In genomic region chr2:180261901-180262300, GRCm38 (mm10) we compare ENCODE assay signal across 21 mouse cellular contexts. TPM values are rescaled to one million over a fixed set of nuclear protein-coding genes. Genes with fewer than 3 reads are reported as not detected.
DNase-seq lines count a peak whose midpoint lies in the region; ATAC-seq lines count a peak whose summit lies in the region.
"Had no signal": no experiment of that assay in that cellular context is flagged by ENCODE, and none has a peak within 500 bp of the region (broad histone marks: within the 10 kb centered on the region; RNA-seq: fewer than 3 reads in every experiment).

No protein-coding gene starts in this region.

- peak overlapping the region; percentile 39; the same call in 1 of the 2 replicates for H3K27ac ChIP-seq in heart, embryonic 13.5 days (replicated peaks)
- H3K27ac ChIP-seq in kidney, embryonic 16.5 days (ENCODE audit: low read length) = peak overlapping the region; percentile 19; the same call in 1 of the 2 replicates
- H3K27ac ChIP-seq in midbrain, embryonic 11.5 days (ENCODE audit: low read depth, low read length) = no peak overlapping the region
- H3K27ac ChIP-seq in midbrain, embryonic 10.5 days (replicated peaks) = no peak overlapping the region
- H3K27ac ChIP-seq in hindbrain, embryonic 11.5 days (ENCODE audit: low read depth, low read length) = no peak overlapping the region
- H3K27ac ChIP-seq: forebrain, embryonic 12.5 days; hindbrain, embryonic 12.5 days; liver, embryonic 14.5 days had no signal

- 84% methylated on average over 7 of the region's 7 CpGs for WGBS in heart, embryonic 13.5 days
- 89% methylated on average over 7 of the region's 7 CpGs for WGBS in kidney, embryonic 16.5 days
- 89% methylated on average over 7 of the region's 7 CpGs for WGBS in midbrain, embryonic 11.5 days
- WGBS in midbrain, embryonic 10.5 days = 91% methylated on average over 7 of the region's 7 CpGs
- 91% methylated on average over 7 of the region's 7 CpGs for WGBS in hindbrain, embryonic 11.5 days

- intact Hi-C loops in heart, postnatal 25 days (cut with DNase I) = loop anchor here (10.0 kb wide), 1 partner anchor 443 kb away; the partner anchor contains the start of gene Dido1

- DNase-seq in heart, postnatal 25 days (ENCODE audit: low spot score) = no peak
- no peak for DNase-seq in kidney, adult 8-10 months
- peak; percentile 69 for DNase-seq in midbrain, embryonic 11.5 days (ENCODE audit: low spot score, missing footprints)
- DNase-seq in midbrain, embryonic 10.5 days (ENCODE audit: low spot score) = no peak
- no peak for DNase-seq in hindbrain, embryonic 11.5 days (ENCODE audit: low spot score)
- DNase-seq: right cerebral cortex, postnatal 25 days; thymus, postnatal 25 days had no signal

- H3K36me3 ChIP-seq in heart, embryonic 13.5 days = peaks cover 82% of the 10 kb centered on the region
- H3K36me3 ChIP-seq in kidney, embryonic 16.5 days (ENCODE audit: insufficient read depth, low read length) = peaks cover 37% of the 10 kb centered on the region
- no peaks in the 10 kb centered on the region; the same call in 1 of the 2 replicates for H3K36me3 ChIP-seq in midbrain, embryonic 11.5 days (ENCODE audit: control insufficient read depth, insufficient read depth, low read length)
- H3K36me3 ChIP-seq in midbrain, embryonic 10.5 days = peaks cover 82% of the 10 kb centered on the region
- no peaks in the 10 kb centered on the region for H3K36me3 ChIP-seq in hindbrain, embryonic 11.5 days (ENCODE audit: control insufficient read depth, insufficient read depth, low read length)

- H3K9me3 ChIP-seq in heart, embryonic 13.5 days = no peaks in the 10 kb centered on the region
- H3K9me3 ChIP-seq in kidney, embryonic 16.5 days (ENCODE audit: low read length) = no peaks in the 10 kb centered on the region
- no peaks in the 10 kb centered on the region for H3K9me3 ChIP-seq in midbrain, embryonic 11.5 days (ENCODE audit: control insufficient read depth, low read length)
- no peaks in the 10 kb centered on the region for H3K9me3 ChIP-seq in midbrain, embryonic 10.5 days (replicated peaks)
- H3K9me3 ChIP-seq in hindbrain, embryonic 11.5 days (ENCODE audit: control insufficient read depth, low read length) = no peaks in the 10 kb centered on the region
- H3K9me3 ChIP-seq: forebrain, embryonic 12.5 days; G1E; hindbrain, embryonic 12.5 days had no signal

- H3K9ac ChIP-seq in heart, embryonic 13.5 days = no peak overlapping the region
- H3K9ac ChIP-seq in kidney, embryonic 16.5 days (replicated peaks; ENCODE audit: low read length) = no peak overlapping the region
- H3K9ac ChIP-seq in midbrain, embryonic 11.5 days (ENCODE audit: low read length) = no peak overlapping the region
- H3K9ac ChIP-seq in hindbrain, embryonic 11.5 days (ENCODE audit: low read depth, low read length) = no peak overlapping the region
- H3K9ac ChIP-seq: forebrain, embryonic 12.5 days; hindbrain, embryonic 12.5 days; liver, embryonic 14.5 days had no signal

- H3K4me2 ChIP-seq in heart, embryonic 13.5 days = no peak overlapping the region
- H3K4me2 ChIP-seq in kidney, embryonic 16.5 days (replicated peaks; ENCODE audit: low read depth, low read length) = no peak overlapping the region
- H3K4me2 ChIP-seq in midbrain, embryonic 11.5 days = no peak overlapping the region
- H3K4me2 ChIP-seq in hindbrain, embryonic 11.5 days (replicated peaks; ENCODE audit: low read depth, low read length) = no peak overlapping the region
- H3K4me2 ChIP-seq: forebrain, embryonic 12.5 days; hindbrain, embryonic 12.5 days had no signal

- ATAC-seq in heart, embryonic 13.5 days (ENCODE audit: extremely low read depth, insufficient number of reproducible peaks, low FRiP score, low TSS enrichment) = no peak
- ATAC-seq in kidney, embryonic 16.5 days (ENCODE audit: low FRiP score, low TSS enrichment) = no peak
- ATAC-seq in midbrain, embryonic 11.5 days (ENCODE audit: low FRiP score) = no peak
- no peak for ATAC-seq in hindbrain, embryonic 11.5 days (ENCODE audit: low FRiP score)
- ATAC-seq: CD4-positive, CD25-positive, alpha-beta regulatory T cell, adult 4 months; inflammation-experienced regulatory T-cells, adult 6 months had no signal

- no peak overlapping the region for H3K4me3 ChIP-seq in heart, embryonic 13.5 days
- H3K4me3 ChIP-seq in kidney, embryonic 16.5 days (ENCODE audit: low read length) = no peak overlapping the region
- no peak overlapping the region for H3K4me3 ChIP-seq in midbrain, embryonic 11.5 days (ENCODE audit: low read depth, low read length)
- H3K4me3 ChIP-seq in midbrain, embryonic 10.5 days = no peak overlapping the region
- no peak overlapping the region for H3K4me3 ChIP-seq in hindbrain, embryonic 11.5 days (ENCODE audit: low read depth, low read length)
- H3K4me3 ChIP-seq: forebrain, embryonic 12.5 days; hindbrain, embryonic 12.5 days had no signal

- H3K4me1 ChIP-seq in heart, embryonic 13.5 days = peaks cover 25% of the 10 kb centered on the region
- H3K4me1 ChIP-seq in kidney, embryonic 16.5 days (ENCODE audit: insufficient read depth, low read length) = peaks cover 8% of the 10 kb centered on the region
- peaks cover 6% of the 10 kb centered on the region; the same call in 1 of the 2 replicates for H3K4me1 ChIP-seq in midbrain, embryonic 11.5 days (ENCODE audit: control insufficient read depth, insufficient read depth, low read length)
- peaks cover 15% of the 10 kb centered on the region for H3K4me1 ChIP-seq in midbrain, embryonic 10.5 days
- no peaks in the 10 kb centered on the region; the same call in 1 of the 2 replicates for H3K4me1 ChIP-seq in hindbrain, embryonic 11.5 days (replicated peaks; ENCODE audit: control insufficient read depth, insufficient read depth, low read length)

- no peaks in the 10 kb centered on the region for H3K27me3 ChIP-seq in heart, embryonic 13.5 days (replicated peaks)
- H3K27me3 ChIP-seq in kidney, embryonic 16.5 days (ENCODE audit: insufficient read depth, low read length) = no peaks in the 10 kb centered on the region
- H3K27me3 ChIP-seq in midbrain, embryonic 11.5 days (ENCODE audit: control insufficient read depth, insufficient read depth, low read length) = no peaks in the 10 kb centered on the region
- no peaks in the 10 kb centered on the region for H3K27me3 ChIP-seq in midbrain, embryonic 10.5 days (ENCODE audit: low read depth, poor library complexity, severe bottlenecking)
- H3K27me3 ChIP-seq in hindbrain, embryonic 11.5 days (ENCODE audit: control insufficient read depth, insufficient read depth, low read length) = no peaks in the 10 kb centered on the region
- H3K27me3 ChIP-seq: forebrain, embryonic 12.5 days; hindbrain, embryonic 12.5 days had no signal

RNA-seq across cellular contexts. Expression of gene Rps21, which starts 4.7 kb away (rescaled TPM):
- 332 and 351 TPM in 2 replicates for polyA plus RNA-seq in heart, embryonic 13.5 days (2015; fragmentation: Nextera tagmentation; extraction: Ambion mirVana)
- 100 to 1,000 TPM; 471 to 515 TPM for total RNA-seq in heart, postnatal 25 days (2021)
- 435 and 485 TPM in 2 replicates for polyA plus RNA-seq in kidney, embryonic 16.5 days (2015; fragmentation: Nextera tagmentation; extraction: Ambion mirVana)
- 443 and 494 TPM in 2 replicates for polyA plus RNA-seq in midbrain, embryonic 11.5 days (2014; fragmentation: Nextera tagmentation; extraction: Ambion mirVana)
- polyA plus RNA-seq in midbrain, embryonic 10.5 days (2016; fragmentation: Nextera tagmentation; extraction: Ambion mirVana) = 409 and 515 TPM in 2 replicates
- polyA plus RNA-seq in hindbrain, embryonic 11.5 days (2014; fragmentation: Nextera tagmentation; extraction: Ambion mirVana) = 432 and 442 TPM in 2 replicates

RNA-seq across cellular contexts. Expression of gene Cables2, which starts 11.4 kb away (rescaled TPM):
- polyA plus RNA-seq in heart, embryonic 13.5 days (2015; fragmentation: Nextera tagmentation; extraction: Ambion mirVana) = 9.0 and 9.3 TPM in 2 replicates
- 10 to 100 TPM; 13.0 to 13.8 TPM for total RNA-seq in heart, postnatal 25 days (2021)
- 6.7 and 11.2 TPM in 2 replicates for polyA plus RNA-seq in kidney, embryonic 16.5 days (2015; fragmentation: Nextera tagmentation; extraction: Ambion mirVana)
- polyA plus RNA-seq in midbrain, embryonic 11.5 days (2014; fragmentation: Nextera tagmentation; extraction: Ambion mirVana) = 13.3 and 14.4 TPM in 2 replicates
- polyA plus RNA-seq in midbrain, embryonic 10.5 days (2016; fragmentation: Nextera tagmentation; extraction: Ambion mirVana) = 12.1 and 14.0 TPM in 2 replicates
- polyA plus RNA-seq in hindbrain, embryonic 11.5 days (2014; fragmentation: Nextera tagmentation; extraction: Ambion mirVana) = 14.0 and 16.8 TPM in 2 replicates

RNA-seq across cellular contexts. Expression of gene Rbbp8nl, which starts 27.8 kb away (rescaled TPM):
- polyA plus RNA-seq in heart, embryonic 13.5 days (2015; fragmentation: Nextera tagmentation; extraction: Ambion mirVana) = 0.05 and 0.08 TPM in 2 replicates
- not detected for total RNA-seq in heart, postnatal 25 days (2021)
- 1.5 and 1.6 TPM in 2 replicates for polyA plus RNA-seq in kidney, embryonic 16.5 days (2015; fragmentation: Nextera tagmentation; extraction: Ambion mirVana)
- polyA plus RNA-seq in midbrain, embryonic 11.5 days (2014; fragmentation: Nextera tagmentation; extraction: Ambion mirVana) = not detected in 2 replicates
- 0.11 TPM in 1 of 2 replicates, not detected in the other for polyA plus RNA-seq in midbrain, embryonic 10.5 days (2016; fragmentation: Nextera tagmentation; extraction: Ambion mirVana)
- polyA plus RNA-seq in hindbrain, embryonic 11.5 days (2014; fragmentation: Nextera tagmentation; extraction: Ambion mirVana) = 0.08 TPM in 1 of 2 replicates, not detected in the other
- total RNA-seq: adrenal gland, postnatal 36 days; gastrocnemius, adult 18-20 months; heart, adult 18-20 months; monocyte, adult 5-6 weeks had no signal
- polyA plus RNA-seq: CD4-positive, CD25-positive, alpha-beta regulatory T cell, adult 4 months; G1E; inflammation-experienced regulatory T-cells, adult 6 months; neural tube, embryonic 14.5 days; testis, adult 2 months had no signal

RNA-seq across cellular contexts. Expression of gene Lama5, which starts 36.2 kb away (rescaled TPM):
- polyA plus RNA-seq in heart, embryonic 13.5 days (2015; fragmentation: Nextera tagmentation; extraction: Ambion mirVana) = 21.6 and 22.5 TPM in 2 replicates
- total RNA-seq in heart, postnatal 25 days (2021) = 10 to 100 TPM; 50.3 to 58.2 TPM
- 53.1 and 57.4 TPM in 2 replicates for polyA plus RNA-seq in kidney, embryonic 16.5 days (2015; fragmentation: Nextera tagmentation; extraction: Ambion mirVana)
- polyA plus RNA-seq in midbrain, embryonic 11.5 days (2014; fragmentation: Nextera tagmentation; extraction: Ambion mirVana) = 3.8 and 3.9 TPM in 2 replicates
- 5.3 and 6.4 TPM in 2 replicates for polyA plus RNA-seq in midbrain, embryonic 10.5 days (2016; fragmentation: Nextera tagmentation; extraction: Ambion mirVana)
- 3.3 and 4.4 TPM in 2 replicates for polyA plus RNA-seq in hindbrain, embryonic 11.5 days (2014; fragmentation: Nextera tagmentation; extraction: Ambion mirVana)

Comparison
In these comparisons a context has a peak if more than half of its experiments do, and no peak if none do; other contexts are left out.
1. H3K27ac ChIP-seq: peak in heart, embryonic 13.5 days (single experiment) and kidney, embryonic 16.5 days (single experiment); none in midbrain, embryonic 11.5 days (single experiment), midbrain, embryonic 10.5 days (single experiment) and hindbrain, embryonic 11.5 days (single experiment).